Mouse (Mus musculus): ENCODE measurements at regions not wholly inside any gene's neighbourhood (a gene's known extent, or its start where the extent isn't known, plus 50 kb on each side); places are given as distances from the start of the nearest gene placed in this dataset.
A peak's percentile ranks its signal among the peaks of the same experiment; 100 is the strongest.

DNA sequence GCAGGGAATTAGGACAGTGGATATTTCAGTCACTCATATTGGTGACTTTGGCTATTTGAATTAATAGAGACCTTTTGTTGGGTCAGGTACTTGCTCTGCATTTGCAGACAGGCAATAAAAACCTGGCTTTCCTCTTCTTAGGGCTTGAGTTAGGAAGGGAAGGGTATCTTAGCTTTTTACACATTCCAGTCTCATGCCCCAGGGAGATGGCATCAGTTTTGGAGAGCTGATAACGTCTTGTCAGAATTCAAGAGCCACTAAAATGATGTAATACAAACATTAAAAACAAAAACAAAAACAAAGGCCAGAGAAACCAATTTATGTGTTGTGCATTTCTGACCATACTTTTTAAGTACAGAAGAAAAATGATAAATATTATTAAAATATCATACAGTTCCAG lies 214.3 kb downstream of the Ktn1 start:
- no peak for DNase-seq

- no peak for DNase-seq
Observed at GRCm38 (mm10) chr14:47863067-47863466, 214.8 kb downstream of the Ktn1 start.

DNA sequence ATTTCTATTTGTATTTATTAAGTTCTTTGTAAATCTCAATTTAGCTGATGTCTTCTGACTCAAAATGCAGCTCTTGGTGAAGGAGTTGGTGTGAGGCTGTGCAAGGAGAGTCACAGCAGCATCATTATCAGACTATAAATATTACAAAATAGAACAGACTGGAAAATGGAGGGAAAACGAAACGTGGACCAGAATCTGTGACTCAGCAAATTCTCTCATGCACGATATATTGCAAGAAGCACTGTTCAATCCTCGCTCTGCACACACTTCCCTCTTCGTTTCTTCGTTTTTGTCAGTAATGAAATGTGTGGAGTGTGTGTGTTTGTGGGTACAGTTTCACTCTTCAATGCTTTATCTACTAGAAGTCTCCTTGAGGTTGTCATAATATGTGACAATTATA lies 215.5 kb downstream of the Ktn1 start:
- no peak for DNase-seq

GRCm38 (mm10) chr14:47867017-47867416 lies 218.8 kb downstream of the Ktn1 start:
- DNase-seq, result no peak

DNA sequence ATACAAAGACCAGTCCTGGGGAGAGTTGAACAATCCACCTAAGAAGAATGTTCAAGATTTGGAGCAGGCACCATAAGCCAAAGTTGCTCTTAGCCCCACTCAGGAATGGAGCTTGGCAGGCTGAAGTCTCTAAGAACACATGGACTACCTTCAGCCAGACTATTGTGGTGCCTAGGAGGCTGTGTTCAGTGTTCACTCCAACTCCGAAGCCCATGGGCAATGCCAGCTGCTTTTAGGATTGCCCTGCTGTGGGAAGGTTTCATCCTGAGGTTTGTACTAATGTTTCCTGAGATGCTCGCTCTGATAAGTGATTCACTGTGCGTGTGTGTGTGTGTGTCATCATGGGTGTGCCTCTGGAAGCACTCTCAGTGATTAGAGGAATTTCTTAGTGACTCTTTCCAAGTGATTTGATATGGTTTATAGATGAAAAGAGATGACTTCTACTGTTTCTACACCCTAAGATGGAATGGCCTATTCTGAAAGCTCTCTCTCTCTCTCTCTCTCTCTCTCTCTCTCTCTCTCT lies 220.1 kb downstream of the Ktn1 start:
- DNase-seq, result no peak

DNA sequence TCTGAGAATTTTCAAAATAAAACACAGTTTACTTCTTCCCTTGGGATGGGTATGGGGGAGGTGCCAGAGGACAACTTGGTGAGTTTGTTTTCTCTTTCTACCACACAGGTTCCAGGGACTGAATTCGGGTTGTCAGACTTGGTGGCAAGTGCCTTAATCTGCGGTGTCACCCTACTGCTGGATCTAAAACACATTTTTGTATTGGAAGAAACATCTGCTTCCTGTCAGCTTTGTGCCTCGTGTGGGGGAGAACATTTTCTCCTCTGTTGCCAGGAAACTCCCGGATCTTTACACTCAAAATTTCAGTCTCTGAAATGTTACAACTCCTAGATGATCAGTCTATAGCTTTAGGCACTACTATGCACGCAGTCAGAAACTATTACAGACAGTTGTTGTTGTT lies 228.3 kb downstream of the Ktn1 start:
- DNase-seq, result no peak

DNA sequence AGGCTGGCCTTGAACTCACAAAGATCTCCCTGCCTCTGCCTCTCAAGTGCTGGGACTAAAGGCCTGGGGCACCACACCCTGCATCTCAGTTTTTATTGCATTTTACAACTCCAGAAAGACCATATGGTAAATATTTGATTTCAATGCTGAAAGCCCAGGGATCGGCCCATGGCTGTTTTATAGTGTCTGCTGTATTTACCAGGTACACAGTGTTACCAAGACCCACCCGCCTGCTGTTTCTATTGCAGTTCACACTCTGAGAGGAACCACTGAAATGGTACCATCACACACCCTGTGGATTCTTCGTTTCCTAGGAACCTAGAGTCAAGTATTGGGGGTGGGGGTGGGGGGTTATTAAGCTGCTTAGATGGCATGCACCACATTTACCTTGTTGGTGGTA lies 228.9 kb downstream of the Ktn1 start:
- DNase-seq, result no peak

DNA sequence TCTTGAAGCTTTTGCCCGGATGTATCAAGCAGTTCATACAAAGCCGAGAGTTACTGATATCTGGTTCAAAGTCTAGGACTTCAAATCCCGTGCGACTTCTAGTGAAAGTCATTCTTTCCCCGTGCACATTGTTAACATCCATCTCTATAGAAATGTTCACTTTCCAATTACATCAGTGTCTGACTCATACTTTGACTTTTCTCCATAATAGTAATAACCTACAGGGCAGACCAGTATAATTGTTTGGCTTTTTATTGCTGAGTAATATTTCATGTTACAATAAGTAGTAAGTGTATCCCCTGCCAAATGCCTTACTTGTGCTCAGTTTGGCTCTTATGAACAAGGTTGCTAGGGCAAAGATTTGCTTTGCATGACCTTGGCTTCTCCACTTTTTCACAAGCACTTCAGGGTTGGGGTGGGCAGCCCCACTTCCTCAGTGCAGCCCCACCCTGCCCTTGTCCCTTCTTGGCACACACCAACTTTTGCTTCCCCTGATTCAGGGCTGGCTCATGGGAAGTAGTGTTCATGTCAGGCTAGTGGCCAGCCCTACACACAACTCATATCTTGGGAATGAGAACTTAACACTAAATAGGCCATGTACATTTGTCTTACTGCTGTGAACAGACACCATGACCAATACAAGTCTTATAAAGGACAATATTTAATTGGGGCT lies 229.7 kb downstream of the Ktn1 start:
- DNase-seq, result no peak

DNA sequence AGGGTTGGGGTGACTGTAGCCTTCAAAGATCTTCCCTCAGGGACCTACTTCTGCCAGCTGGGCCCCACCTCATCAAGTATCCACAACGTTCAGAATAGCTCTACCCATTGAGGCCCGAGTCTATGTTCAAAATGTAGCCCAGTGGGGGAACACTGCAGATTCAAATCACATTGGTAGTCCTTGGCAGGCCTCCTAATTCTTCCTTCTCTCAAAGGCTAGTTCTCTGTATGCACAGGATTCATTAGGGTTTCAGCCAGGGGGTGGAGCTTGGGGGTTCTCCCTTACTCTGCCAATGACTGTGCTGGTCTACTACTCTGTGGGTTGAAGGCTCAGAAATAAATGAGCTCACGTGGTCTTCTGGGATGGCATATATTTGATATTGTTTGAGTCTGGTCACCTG lies 235.3 kb upstream of the Peli2 start:
- no peak for DNase-seq

DNA sequence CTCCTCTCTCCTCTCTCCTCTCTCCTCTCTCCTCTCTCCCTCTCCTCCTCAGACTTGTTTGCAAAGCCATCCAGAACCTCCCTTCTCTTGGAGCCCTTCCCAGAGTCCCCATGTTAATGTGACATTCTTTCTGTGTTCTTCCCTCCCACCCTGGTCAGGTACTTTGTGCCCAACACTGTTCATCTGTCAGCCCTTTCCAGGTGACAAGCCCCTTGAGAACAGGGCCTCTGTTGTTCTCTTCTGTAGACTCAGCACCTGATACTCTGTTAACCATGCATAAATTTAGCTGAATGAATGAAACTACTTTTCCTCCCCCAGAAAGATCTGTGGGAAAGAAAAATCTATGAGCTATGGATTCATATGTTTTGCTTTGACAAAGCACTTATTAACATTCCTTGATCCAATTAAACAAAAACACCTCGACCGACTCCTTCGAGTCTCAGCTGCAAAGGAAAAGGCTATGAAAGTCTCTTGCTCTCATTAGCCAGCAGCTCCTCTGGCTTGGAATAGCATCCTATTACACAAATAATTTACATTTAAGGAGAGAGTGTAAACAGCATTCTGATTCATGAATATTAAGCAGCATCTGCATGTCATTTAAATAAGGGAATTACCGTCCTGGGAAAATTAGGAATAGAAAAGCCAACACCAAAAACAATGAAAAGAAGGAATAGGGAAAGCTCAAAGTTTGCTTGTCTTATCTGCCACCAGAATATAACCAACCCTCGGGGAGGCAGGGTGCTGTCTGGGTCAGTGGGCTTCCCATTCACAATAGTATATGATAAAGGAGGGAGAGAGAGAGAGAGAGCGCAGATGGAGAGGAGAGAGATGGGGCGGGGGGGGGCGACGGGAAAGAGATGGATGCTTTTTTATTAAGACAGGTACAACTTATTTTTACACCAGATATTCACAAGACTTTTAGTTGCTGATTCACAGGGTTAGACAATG lies 230.1 kb upstream of the Peli2 start:
- DNase-seq, result no peak

DNA sequence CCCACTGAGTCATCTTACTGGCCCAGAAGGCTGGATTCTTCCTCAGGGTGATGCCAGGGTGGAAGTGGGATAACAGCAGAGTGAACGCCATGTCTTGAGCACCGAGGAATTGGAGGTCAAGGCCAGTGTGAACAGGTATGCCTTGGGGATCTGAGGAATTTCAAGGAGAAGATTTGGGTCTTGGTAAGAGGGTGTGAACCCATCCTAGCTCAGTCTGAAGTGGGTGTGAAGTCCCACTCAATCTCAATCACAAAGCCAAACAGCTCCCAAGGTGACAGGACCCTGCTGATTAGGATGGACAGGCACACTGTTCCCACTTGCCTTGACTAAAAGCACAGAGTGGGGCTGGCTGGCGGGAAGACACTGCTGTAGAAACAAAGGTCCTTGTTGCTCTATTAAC lies 224.0 kb upstream of the Peli2 start:
- DNase-seq, result no peak

DNA sequence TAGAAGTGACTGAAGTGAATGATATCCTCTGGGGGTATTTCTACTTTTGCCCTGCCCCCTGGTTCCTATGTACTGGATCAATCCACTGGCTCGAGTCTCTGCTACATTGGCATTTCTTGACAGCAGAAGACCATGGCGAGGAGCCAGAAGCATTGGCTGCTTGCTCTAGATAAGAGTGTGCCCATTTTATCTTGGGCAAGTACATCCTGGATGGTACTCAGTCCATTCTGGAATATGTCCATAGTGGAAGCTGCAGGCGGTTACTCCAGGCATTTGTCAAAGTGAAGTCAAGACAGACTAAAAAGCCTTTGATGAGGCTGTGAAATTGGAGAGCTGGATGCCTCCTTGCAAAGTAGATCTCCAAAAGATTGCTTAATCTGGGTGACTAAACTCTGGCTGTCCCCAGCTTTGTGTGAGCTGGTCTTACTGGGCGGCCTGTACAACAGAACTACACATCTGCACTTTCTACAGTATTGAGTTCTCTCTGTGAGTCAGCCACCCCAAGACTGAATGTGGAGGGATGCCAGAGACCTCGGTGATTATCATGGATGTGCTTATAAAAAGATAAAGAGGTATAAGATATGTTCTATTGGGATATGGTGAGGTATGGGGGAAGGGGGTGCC lies 222.6 kb upstream of the Peli2 start:
- DNase-seq, result no peak

- DNase-seq, result no peak
Observed at GRCm38 (mm10) chr14:47898605-47899004, 222.0 kb upstream of the Peli2 start.

GRCm38 (mm10) chr14:47905334-47905733 lies 215.3 kb upstream of the Peli2 start:
- no peak for DNase-seq

DNA sequence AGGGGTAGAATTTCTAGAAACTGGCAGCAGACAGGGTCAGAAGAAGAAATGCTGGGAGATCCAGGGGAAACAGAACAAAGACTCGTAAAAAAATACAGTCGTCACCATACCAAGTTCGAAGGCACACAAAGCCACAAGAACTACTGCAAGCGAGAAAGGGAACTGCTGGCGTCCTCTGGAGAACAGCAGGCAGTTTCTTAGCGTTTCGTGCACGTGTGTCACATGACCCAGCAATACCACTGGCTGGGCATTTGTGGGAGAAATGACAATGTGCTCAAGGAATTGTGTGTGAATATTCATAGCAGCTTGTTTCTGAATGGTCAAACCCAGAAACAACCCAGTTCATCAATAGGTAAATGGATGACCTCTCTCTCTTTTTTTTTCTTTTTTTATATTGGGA lies 211.5 kb upstream of the Peli2 start:
- no peak for DNase-seq

GRCm38 (mm10) chr14:47910741-47911295 lies 209.8 kb upstream of the Peli2 start:
- DNase-seq, result no peak

GRCm38 (mm10) chr14:47911546-47912545 lies 208.8 kb upstream of the Peli2 start:
- DNase-seq, result peak; percentile 76 to 88

GRCm38 (mm10) chr14:47915621-47916020 lies 205.0 kb upstream of the Peli2 start:
- no peak for DNase-seq

GRCm38 (mm10) chr14:47920638-47921347 lies 199.8 kb upstream of the Peli2 start:
- DNase-seq, result no peak

GRCm38 (mm10) chr14:47921811-47922277 lies 198.8 kb upstream of the Peli2 start:
- peak; percentile 28 to 44 for DNase-seq

- DNase-seq, result no peak
Observed at GRCm38 (mm10) chr14:47926416-47926815, 194.2 kb upstream of the Peli2 start.

Measured in kidney, adult 8-10 months (tissue).